Mouse (Mus musculus) liver, embryonic 14.5 days (tissue): ENCODE measurements around the gene Rbms3.

Experiments used
- CTCF ChIP-seq: IDR thresholded peaks from 2 replicates; pipeline ENCODE4 v1.5.1; 2016; ENCODE audit warnings: antibody characterized with exemption, low read depth, control low read depth
- EP300 ChIP-seq: IDR thresholded peaks from 2 replicates; pipeline ENCODE4 v1.6.1; 2016; ENCODE audit warnings: antibody characterized with exemption, low read depth

DNA sequence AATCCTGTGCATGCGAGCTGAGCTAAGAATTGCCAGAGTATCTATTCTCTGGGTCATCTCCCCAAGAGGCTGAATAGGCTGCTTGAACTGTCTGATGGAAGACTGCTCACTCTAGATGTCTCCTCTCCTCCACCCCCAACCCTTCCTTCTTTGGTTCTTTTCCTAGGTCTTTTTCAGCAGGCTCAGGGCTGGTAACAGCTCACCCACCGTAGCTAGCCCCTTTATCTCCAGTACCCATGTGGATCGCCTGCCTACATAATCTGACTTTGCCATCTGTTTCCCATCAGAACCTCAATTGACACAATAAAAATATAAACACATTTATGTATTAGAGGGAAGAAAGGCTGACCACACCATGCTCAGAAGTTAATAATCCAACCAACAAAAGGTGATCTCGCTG is 225.1 kb downstream of the Rbms3 start:
- TF ChIP-seq CTCF (no peak), EP300 (no peak)
